Mouse (Mus musculus): ENCODE data around the gene Cep68.
A peak's percentile ranks its signal among the peaks of the same experiment; 100 is the strongest.

The Cep68 gene

DNA sequence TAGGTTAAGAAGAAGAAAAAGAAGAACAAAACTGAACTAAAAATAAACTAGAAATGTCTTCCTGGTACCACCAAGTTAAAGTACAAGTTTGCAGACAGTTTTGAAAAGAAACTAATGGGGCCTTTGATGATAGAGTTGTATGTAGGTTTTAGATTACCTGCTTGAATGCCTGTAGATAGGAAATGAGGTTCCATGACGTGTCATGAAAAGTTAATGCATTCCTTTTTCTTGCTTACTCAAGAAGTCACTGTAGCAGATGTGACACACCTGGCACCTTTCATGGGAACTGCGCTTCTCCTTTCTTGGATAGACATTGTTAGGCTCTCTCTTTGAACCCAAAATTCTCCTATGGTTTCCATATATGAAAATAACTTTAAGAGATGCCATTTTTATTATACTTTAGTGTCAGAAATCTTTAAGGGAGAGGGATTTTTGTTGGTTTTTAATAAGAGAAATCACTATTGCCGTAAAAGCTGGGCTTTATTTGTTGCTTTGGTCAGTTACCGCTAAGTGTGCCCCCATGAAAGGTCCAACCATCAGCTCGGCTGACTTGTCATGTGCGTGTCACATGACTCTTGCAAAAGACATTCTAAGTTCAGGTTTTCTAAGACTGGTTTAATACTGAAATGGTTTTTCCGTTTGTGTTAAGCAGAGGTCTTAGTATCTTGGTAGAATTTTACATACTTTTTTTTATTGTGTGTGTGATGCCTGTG is 46.8 kb downstream of the Cep68 start:
- peak in 1 of 2 experiments; percentile 15 for DNase-seq

DNA sequence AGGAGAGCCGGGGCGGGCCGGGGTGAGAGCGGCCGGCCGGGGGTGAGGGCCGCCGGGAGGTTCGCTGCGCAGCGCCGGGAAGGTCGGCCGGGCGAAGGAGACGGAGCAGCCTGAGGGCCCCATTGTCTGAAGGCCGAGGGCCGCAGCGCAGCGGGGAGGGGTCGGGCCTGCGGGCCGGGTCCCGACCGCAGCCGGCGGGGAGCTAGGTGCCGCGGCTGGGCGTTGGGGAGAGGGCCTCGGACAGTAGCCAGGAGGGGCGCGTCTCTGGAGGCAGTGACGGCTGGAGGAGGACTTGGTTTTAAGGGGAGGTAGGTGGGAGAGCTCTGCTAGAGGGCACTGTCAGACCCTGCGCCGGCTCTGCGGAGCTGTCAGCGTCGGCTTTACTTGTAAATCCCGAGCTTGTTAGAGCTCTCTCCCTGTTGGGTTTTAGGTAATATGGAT is 47.5 kb downstream of the Cep68 start:
- peak; percentile 51 to 58 for DNase-seq

DNA sequence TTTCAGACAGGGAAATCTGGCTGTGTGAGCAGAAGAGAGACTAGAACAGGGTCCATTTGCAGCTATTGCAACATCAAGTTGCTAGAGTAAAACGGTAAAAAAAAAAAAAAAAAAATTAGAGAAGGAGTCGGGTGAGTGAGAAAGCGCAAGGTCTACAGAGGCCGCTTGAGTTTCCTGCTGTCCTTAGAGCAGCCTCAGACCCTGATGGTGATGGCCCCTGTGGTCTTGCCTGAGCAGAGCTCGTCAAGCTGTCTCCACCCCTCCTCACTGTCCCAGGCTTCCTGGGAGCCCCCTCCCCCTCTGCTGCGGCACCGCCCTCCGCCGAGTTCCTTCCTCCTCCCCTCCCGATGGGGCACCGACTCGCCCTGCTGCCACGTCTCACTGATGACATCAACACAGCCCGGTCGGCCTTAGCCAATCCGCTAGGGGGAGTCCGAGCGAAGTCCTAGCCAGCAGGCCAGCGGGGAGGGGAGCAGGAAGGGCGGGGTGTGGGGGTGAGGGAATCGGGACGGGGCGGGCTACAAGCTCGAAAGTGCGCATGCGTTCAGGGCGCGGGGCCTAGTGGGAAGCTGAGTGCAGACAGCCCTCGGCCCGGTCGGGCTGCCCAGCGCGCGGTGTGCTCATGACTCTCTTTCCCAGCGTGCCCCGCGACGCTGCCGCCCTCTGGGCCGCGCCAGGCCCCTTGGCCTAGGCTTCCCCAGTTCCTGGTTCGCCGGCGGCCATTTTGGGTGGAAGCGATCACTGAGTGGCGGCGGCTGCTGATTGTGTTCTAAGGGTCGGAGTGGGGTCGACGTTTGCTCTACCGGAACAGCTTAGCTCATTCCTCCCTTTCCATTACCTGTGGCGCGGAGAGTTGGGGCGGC is 48.3 kb downstream of the Cep68 start, which contains the start of gene Rab1a:
TSS of gene Rab1a (plus strand) at position 720 of the 863 bp plus-strand sequence.
- peak; percentile 100 for DNase-seq

DNA sequence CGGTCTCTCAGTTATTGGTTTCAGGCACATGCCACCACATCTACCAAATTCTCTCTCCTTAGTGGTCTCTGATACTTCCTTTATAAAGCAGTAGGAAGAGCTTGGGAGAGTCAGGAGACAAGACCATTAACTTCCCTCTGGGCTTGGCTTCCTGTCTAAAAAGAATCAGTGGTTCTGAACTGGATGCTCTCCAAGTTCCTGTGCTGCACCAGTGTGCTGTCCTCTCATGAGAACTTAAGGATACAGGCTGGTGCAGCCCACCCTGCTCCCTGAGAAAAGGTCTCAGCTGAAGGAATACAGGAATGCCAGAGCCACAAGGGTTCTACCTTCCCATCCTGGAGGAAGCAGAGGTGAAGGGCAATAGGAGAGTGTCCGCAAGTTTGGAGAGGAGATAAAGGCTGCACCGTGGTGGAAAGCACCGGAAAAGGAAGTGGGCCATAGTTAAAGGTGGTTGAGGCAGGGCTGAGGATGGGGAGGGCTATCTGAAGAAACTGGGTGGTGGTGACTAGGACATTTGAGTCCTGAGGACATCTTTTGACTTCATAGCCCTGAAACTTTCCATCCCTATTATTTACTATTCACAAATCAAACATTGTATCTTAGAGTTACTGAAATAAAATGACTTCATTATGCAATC is 56.0 kb downstream of the Cep68 start:
- peak; percentile 23 to 60 for DNase-seq

DNA sequence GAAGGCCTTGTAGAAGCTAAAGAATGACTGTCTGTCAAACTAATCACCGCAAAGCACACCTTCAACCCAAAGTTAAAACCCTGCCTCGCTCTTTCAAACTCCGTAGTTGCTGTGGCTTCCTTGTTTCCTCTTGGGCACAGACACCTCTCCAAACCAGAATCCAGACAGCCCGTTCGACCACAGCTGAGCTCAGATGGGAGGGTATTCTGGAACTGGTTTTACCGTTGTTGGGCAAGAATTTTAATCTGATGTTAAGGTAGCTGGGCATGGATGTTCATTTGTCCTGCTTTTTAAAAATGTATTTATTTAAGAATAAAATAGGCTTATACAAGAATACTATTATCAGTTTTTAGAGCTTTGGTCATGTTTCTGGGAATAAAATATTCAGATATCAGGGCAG is 62.0 kb downstream of the Cep68 start:
- no peak for DNase-seq
